Mouse (Mus musculus) ovary, adult 2 months (tissue): ENCODE measurements around the gene Aaas. TPM values are rescaled to one million over a fixed set of nuclear protein-coding genes. Genes with fewer than 3 reads are reported as not detected.

ENCODE experiments used
- polyA plus RNA-seq: library from polyadenylated mRNA; depleted of rRNA; stranded (reverse); fragments of >200 nt; gene quantifications from 2 replicates; pipeline ENCODE4 v1.2.3, GENCODE M21; 2012; rRNA removed

Gene Aaas
- 44.6 and 50.1 TPM in 2 replicates for polyA plus RNA-seq

GRCm38 (mm10) chr15:102350138-102350941, at the start of gene Aaas:
Gene Aaas, minus strand, starts transcription at chr15:102350771.

GRCm38 (mm10) chr15:102366733-102367344, 16.3 kb upstream of the Aaas start, which contains the start of gene Sp7:
Gene Sp7, minus strand, starts transcription at chr15:102367182.

GRCm38 (mm10) chr15:102331610-102332015, 19.0 kb downstream of the Aaas start, which contains the start of gene Myg1:
Gene Myg1, plus strand, starts transcription at chr15:102331709.

GRCm38 (mm10) chr15:102326022-102326576, 24.5 kb downstream of the Aaas start, which contains the start of gene Pfdn5:
Gene Pfdn5, plus strand, starts transcription at chr15:102326116.

GRCm38 (mm10) chr15:102295633-102296367, 54.8 kb downstream of the Aaas start, which contains the start of gene Espl1:
Gene Espl1, plus strand, starts transcription at chr15:102296266.

Other genes starting within 250 kb of the Aaas start
- 41.3 and 46.7 TPM in 2 replicates for gene Spryd3, start 214.5 kb downstream of the Aaas start, polyA plus RNA-seq
- gene Igfbp6, start 206.4 kb downstream of the Aaas start, polyA plus RNA-seq, result 333 and 349 TPM in 2 replicates
- 2.1 and 2.9 TPM in 2 replicates for gene Soat2, start 200.2 kb downstream of the Aaas start, polyA plus RNA-seq
- gene Zfp740, start 147.5 kb downstream of the Aaas start, polyA plus RNA-seq, result 33.0 and 35.9 TPM in 2 replicates
- gene Csad, start 146.0 kb downstream of the Aaas start, polyA plus RNA-seq, result 137 and 169 TPM in 2 replicates
- 5.7 and 6.7 TPM in 2 replicates for gene Itgb7, start 118.8 kb downstream of the Aaas start, polyA plus RNA-seq
- 57.9 and 65.1 TPM in 2 replicates for gene Rarg, start 93.3 kb downstream of the Aaas start, polyA plus RNA-seq
- gene Gm9918, start 80.2 kb downstream of the Aaas start, polyA plus RNA-seq, result 0.77 and 1.0 TPM in 2 replicates
- gene Mfsd5, start 71.3 kb downstream of the Aaas start, polyA plus RNA-seq, result 119 and 129 TPM in 2 replicates
- 12.0 and 16.4 TPM in 2 replicates for gene Espl1, start 54.5 kb downstream of the Aaas start, polyA plus RNA-seq
- 77.8 and 110 TPM in 2 replicates for gene Pfdn5, start 24.7 kb downstream of the Aaas start, polyA plus RNA-seq
- 58.9 and 73.8 TPM in 2 replicates for gene Myg1, start 19.1 kb downstream of the Aaas start, polyA plus RNA-seq
- gene Sp7, start 16.4 kb upstream of the Aaas start, polyA plus RNA-seq, result 1.7 and 2.3 TPM in 2 replicates
- gene Sp1, start 55.4 kb upstream of the Aaas start, polyA plus RNA-seq, result 19.1 and 23.3 TPM in 2 replicates
- gene Amhr2, start 94.6 kb upstream of the Aaas start, polyA plus RNA-seq, result 150 and 164 TPM in 2 replicates
- gene Prr13, start 108.3 kb upstream of the Aaas start, polyA plus RNA-seq, result 105 and 108 TPM in 2 replicates
- 416 and 676 TPM in 2 replicates for gene Pcbp2, start 119.8 kb upstream of the Aaas start, polyA plus RNA-seq
- gene Gm10337, start 153.0 kb upstream of the Aaas start, polyA plus RNA-seq, result not detected in 2 replicates
- gene Map3k12, start 166.3 kb upstream of the Aaas start, polyA plus RNA-seq, result 19.0 and 19.6 TPM in 2 replicates
- gene Tarbp2, start 167.4 kb upstream of the Aaas start, polyA plus RNA-seq, result 89.7 and 90.4 TPM in 2 replicates
- 3.8 and 4.0 TPM in 2 replicates for gene Npff, start 174.2 kb upstream of the Aaas start, polyA plus RNA-seq